Mouse (Mus musculus): ENCODE measurements around the gene Gm4131. TPM values are rescaled to one million over a fixed set of nuclear protein-coding genes. Genes with fewer than 3 reads are reported as not detected.
"Not testable (repeated sequence)": the region's sequence is repeated elsewhere in the genome, so short reads cannot be mapped to it uniquely, and the experiment has no call there.

Gene Gm4131
- 0.27 TPM in 1 of 2 replicates, not detected in the other for polyA plus RNA-seq (2016; fragmentation: Nextera tagmentation; extraction: Ambion mirVana)

DNA sequence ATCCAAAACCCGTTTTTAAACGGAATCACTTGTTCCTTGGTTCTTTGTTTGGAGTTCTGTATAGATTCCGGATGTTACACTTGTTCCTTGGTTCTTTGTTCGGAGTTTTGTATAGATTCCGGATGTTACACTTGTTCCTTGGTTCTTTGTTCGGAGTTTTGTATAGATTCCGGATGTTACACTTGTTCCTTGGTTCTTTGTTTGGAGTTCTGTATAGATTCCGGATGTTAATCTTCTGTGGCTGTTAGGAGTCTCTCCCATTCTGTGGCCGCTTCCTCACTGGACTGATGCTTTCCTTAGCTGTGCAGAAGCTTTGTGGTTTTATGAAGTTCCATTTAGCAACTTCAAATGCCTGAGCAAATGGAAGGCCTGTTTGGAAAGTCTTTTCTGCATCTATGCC lies at the start of gene Gm4131:
Gm4131 (minus strand) TSS at position 101 of the 400 bp plus-strand sequence.
- H3K9me3 ChIP-seq (replicated peaks); H3K4me3 ChIP-seq; H3K9ac ChIP-seq; H3K4me1 ChIP-seq; H3K4me2 ChIP-seq (replicated peaks); H3K27ac ChIP-seq; H3K27me3 ChIP-seq; ATAC-seq (ENCODE audit: low FRiP score); H3K36me3 ChIP-seq: not testable (repeated sequence)
- WGBS: 64% methylated on average over 9 of the region's 9 CpGs

DNA sequence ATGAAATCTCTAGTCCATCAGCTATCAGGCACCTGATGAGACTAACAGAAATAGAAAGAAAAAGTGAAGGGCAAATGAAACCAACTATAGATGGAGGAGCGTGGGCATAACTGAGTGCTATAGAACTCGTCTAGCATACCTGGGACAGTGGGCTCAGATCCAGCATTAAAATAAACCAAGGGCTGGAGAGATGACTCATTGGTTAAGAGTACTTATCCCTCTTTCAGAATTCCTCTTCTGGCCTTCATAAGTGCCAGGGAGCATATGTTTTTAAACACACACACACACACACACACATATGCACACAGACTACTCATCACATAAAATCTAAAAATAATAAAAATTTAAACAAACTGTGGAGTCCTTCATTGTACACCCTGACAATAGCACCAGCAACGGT lies 43.2 kb upstream of the Gm4131 start:
- Histone ChIP-seq H3K4me2 (replicated peaks) (no peak overlapping the region), H3K4me1 (no peaks in the 10 kb centered on the region), H3K27ac (no peak overlapping the region), H3K27me3 (no peaks in the 10 kb centered on the region), H3K4me3 (no peak overlapping the region), H3K36me3 (0 out of 2 replicates have a peak, but pooled peaks cover 3% of the 10 kb centered on the region), H3K9me3 (replicated peaks) (no peaks in the 10 kb centered on the region), H3K9ac (no peak overlapping the region)
- ATAC-seq (ENCODE audit: low FRiP score): no peak
- 78% methylated on average over 3 of the region's 3 CpGs for WGBS

DNA sequence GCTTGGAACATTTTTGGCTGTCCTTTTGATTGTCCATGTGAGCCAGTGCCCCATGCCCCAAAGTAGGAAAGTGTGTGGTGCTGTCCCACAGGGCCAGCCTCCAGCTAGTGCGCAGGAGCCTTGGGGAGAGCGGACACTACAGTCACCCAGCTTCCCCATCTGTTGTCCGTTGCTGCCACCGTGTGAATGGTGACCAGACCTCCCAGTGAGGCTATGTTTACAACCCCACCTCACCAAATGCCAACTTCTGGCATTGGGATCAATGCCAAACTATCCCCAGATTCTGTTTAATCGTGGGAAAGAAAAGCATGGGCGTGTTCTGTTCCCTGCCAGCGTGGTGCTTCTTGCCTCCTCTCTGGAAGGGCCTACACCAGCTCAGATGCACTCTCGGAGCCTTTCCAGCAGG lies 41.1 kb upstream of the Gm4131 start:
- H3K27me3 ChIP-seq: no peaks in the 10 kb centered on the region
- no peak for ATAC-seq (ENCODE audit: low FRiP score)
- H3K27ac ChIP-seq: no peak overlapping the region
- H3K9ac ChIP-seq: no peak overlapping the region
- H3K9me3 ChIP-seq (replicated peaks): no peaks in the 10 kb centered on the region
- H3K4me1 ChIP-seq: no peaks in the 10 kb centered on the region
- H3K4me2 ChIP-seq (replicated peaks): no peak overlapping the region
- 0 out of 2 replicates have a peak, but pooled peaks cover 3% of the 10 kb centered on the region for H3K36me3 ChIP-seq
- WGBS: 72% methylated on average over 8 of the region's 8 CpGs
- no peak overlapping the region for H3K4me3 ChIP-seq

DNA sequence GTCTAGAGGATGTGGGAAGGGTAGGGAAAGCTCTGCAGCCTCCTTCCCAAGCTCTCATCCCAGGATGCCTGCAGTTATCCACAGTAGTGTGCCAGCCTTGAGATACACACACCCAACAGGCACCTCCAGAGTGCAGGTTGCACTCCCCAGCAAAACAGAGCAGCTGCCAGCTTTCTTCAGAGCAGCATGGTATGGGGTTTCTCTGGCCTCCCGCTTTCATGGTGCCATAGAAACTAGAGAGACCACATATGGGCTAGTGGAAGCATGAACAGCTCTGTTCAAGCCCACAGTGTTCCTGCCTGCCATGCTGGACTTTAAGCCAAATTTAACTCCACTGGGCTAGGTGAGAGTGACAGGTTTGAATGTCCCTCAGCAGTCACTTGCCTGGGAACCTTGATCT lies 36.1 kb upstream of the Gm4131 start:
- no peak overlapping the region for H3K4me3 ChIP-seq
- no peaks in the 10 kb centered on the region for H3K27me3 ChIP-seq
- no peak overlapping the region for H3K9ac ChIP-seq
- 0 out of 2 replicates have a peak, but pooled peaks cover 3% of the 10 kb centered on the region for H3K36me3 ChIP-seq
- no peak for ATAC-seq (ENCODE audit: low FRiP score)
- H3K4me1 ChIP-seq: peaks cover 8% of the 10 kb centered on the region; the same call in 1 of the 2 replicates
- no peak overlapping the region for H3K4me2 ChIP-seq (replicated peaks)
- no peaks in the 10 kb centered on the region for H3K9me3 ChIP-seq (replicated peaks)
- WGBS: 94% methylated on average over 1 of the region's 1 CpGs
- no peak overlapping the region for H3K27ac ChIP-seq

DNA sequence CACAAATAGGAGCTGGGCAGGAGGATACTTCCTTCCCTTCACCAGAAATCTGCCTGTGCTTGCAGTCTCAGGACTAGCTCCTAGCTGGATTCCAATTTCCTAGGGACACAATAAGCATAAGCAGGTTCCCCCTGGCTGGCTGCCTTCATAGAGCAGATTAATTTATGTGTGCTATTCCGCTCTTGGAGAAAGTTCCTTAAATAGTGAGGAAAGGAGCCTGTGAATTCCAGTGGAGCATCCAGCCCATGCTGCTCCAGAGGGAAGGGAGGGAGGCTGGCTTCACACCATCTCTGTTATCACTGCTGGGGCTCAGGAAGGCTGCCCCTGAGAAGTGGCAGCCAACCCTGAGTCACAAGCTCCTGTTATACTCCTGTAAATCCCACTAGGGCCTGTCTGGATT lies 35.5 kb upstream of the Gm4131 start:
- no peaks in the 10 kb centered on the region for H3K27me3 ChIP-seq
- WGBS: 79% methylated on average over 1 of the region's 1 CpGs
- H3K4me2 ChIP-seq (replicated peaks): no peak overlapping the region
- H3K4me3 ChIP-seq: no peak overlapping the region
- no peak overlapping the region for H3K9ac ChIP-seq
- no peak for ATAC-seq (ENCODE audit: low FRiP score)
- peaks cover 8% of the 10 kb centered on the region; the same call in 1 of the 2 replicates for H3K4me1 ChIP-seq
- 0 out of 2 replicates have a peak, but pooled peaks cover 1% of the 10 kb centered on the region for H3K36me3 ChIP-seq
- no peaks in the 10 kb centered on the region for H3K9me3 ChIP-seq (replicated peaks)
- no peak overlapping the region for H3K27ac ChIP-seq

DNA sequence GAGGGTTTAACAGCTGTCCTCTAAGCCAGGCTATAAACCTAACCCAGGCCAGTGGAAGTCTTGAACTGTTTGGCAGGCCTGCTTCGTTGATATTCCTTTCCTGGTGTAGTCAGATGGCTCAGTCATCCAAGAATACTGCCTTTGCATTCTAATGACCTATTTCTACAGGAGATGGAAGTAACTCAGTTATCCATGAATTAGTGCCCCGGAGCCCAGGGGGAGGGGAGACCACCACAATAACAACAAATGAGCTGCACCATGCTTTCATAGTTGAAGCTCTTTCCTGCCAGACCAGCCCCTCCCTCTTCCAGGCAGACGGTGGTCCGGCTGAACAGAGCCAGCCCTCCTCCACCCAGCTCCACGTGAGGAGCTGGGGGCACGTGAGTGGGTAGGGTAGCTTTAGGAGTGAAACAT lies 33.4 kb upstream of the Gm4131 start:
- H3K36me3 ChIP-seq: no peaks in the 10 kb centered on the region
- H3K4me2 ChIP-seq (replicated peaks): no peak overlapping the region
- no peak overlapping the region for H3K4me3 ChIP-seq
- no peaks in the 10 kb centered on the region for H3K27me3 ChIP-seq
- peak overlapping the region; percentile 44; the same call in 1 of the 2 replicates for H3K27ac ChIP-seq
- ATAC-seq (ENCODE audit: low FRiP score): peak; percentile 85
- H3K4me1 ChIP-seq: peaks cover 8% of the 10 kb centered on the region; the same call in 1 of the 2 replicates
- no peaks in the 10 kb centered on the region for H3K9me3 ChIP-seq (replicated peaks)
- 40% methylated on average over 6 of the region's 6 CpGs for WGBS
- H3K9ac ChIP-seq: no peak overlapping the region

DNA sequence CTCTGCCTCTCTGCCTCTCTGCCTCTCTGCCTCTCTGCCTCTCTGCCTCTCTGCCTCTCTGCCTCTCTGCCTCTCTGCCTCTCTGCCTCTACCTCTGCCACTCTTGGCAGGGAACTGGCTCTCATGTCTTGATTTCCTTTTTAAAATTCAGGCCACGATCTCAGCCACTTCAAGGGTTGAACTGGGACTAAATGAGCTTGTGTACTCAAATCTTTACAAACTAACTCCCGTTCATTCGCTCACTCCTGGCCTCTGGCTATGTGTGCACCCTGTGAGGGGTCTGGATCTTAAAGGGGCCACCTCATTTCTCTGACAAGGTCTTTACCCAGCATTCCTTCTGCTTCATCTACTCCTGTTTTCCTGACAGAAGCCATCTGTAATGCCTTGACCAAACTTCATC lies 18.6 kb upstream of the Gm4131 start:
- Histone ChIP-seq H3K4me1 (peaks cover 41% of the 10 kb centered on the region), H3K9me3 (replicated peaks) (no peaks in the 10 kb centered on the region)

DNA sequence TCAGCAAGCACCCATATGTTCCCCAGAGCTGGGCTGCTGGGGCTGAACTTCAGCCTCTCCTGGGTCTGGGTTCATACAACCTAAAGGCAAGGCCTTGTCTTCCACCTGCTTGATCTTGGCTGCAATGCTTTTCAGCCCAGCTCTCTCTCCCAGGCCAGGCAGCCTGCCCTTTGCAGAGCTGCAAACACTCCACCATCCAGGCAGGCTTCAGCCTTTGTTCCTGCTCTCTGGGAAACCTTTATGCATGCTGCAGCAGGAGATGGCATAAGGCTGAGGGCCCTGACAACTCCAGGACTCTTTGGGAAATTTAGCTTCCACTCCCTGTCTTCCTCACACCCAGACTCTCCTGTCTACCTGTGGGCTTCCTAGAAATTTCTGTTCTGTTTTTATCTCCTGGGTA lies 17.9 kb upstream of the Gm4131 start:
- H3K27me3 ChIP-seq: no peaks in the 10 kb centered on the region
- H3K27ac ChIP-seq: peak overlapping the region; percentile 73
- peaks cover 41% of the 10 kb centered on the region for H3K4me1 ChIP-seq
- no peaks in the 10 kb centered on the region for H3K9me3 ChIP-seq (replicated peaks)
- H3K9ac ChIP-seq: 0 out of 2 replicates have a peak overlapping the region, but pooled peaks have one; percentile 23
- H3K4me3 ChIP-seq: no peak overlapping the region
- H3K36me3 ChIP-seq: no peaks in the 10 kb centered on the region
- no peak overlapping the region for H3K4me2 ChIP-seq (replicated peaks)
- ATAC-seq (ENCODE audit: low FRiP score): no peak

More for the DNA sequence above, 18.6 kb upstream of the Gm4131 start:
- ATAC-seq (ENCODE audit: low FRiP score): peak; percentile 84
- Histone ChIP-seq H3K27me3 (no peaks in the 10 kb centered on the region), H3K4me3 (no peak overlapping the region), H3K9ac (no peak overlapping the region), H3K27ac (peak overlapping the region; percentile 73), H3K4me2 (replicated peaks) (no peak overlapping the region), H3K36me3 (no peaks in the 10 kb centered on the region)
- WGBS: 12% methylated on average over 3 of the region's 3 CpGs

DNA sequence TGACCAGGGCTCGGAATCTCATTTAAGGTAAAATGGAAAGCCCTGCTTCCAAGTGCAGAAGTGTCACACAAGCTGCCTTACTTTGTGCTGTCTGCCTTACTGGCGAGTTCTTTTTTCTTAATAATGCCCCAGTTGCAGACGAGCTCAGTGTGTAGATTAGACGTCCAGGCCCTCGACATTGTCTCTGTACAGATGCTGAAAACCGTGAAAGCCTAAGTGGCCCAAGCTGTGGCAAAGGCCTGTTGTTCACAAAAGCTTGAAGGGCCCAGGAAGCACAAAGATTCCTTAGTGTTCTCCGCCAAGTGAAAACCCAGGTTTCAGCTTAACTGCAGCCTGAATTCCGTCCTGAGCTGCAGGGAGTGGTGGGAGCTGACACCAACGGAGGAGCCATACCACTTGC lies 15.0 kb upstream of the Gm4131 start:
- no peaks in the 10 kb centered on the region for H3K9me3 ChIP-seq (replicated peaks)
- no peaks in the 10 kb centered on the region for H3K27me3 ChIP-seq
- ATAC-seq (ENCODE audit: low FRiP score): no peak
- H3K36me3 ChIP-seq: no peaks in the 10 kb centered on the region
- H3K4me1 ChIP-seq: peaks cover 41% of the 10 kb centered on the region
- H3K4me3 ChIP-seq: no peak overlapping the region
- WGBS: 32% methylated on average over 9 of the region's 9 CpGs
- H3K27ac ChIP-seq: peak overlapping the region; percentile 52; the same call in 1 of the 2 replicates
- no peak overlapping the region for H3K9ac ChIP-seq
- H3K4me2 ChIP-seq (replicated peaks): no peak overlapping the region

DNA sequence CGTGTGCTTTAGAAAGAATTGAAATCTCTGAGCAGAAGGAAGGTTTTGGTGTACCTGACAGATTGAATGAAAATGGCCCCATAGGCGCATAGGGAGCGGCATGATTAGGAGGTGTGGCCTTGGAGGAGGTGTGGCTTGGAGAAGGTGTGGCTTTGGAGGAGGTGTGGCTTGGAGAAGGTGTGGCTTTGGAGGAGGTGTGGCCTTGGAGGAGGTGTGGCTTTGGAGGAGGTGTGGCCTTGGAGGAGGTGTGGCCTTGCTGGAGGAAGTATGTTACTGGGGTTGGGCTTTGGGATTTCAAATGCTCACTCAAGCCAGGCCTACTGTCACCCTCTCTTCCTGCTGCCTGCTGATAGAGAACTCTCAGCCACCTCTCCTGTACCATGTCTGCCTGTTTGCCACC lies 14.2 kb upstream of the Gm4131 start:
- Histone ChIP-seq H3K27me3 (no peaks in the 10 kb centered on the region), H3K4me1 (peaks cover 41% of the 10 kb centered on the region), H3K4me2 (replicated peaks) (no peak overlapping the region), H3K9me3 (replicated peaks) (no peaks in the 10 kb centered on the region), H3K27ac (no peak overlapping the region; the same call in 1 of the 2 replicates), H3K9ac (no peak overlapping the region), H3K36me3 (no peaks in the 10 kb centered on the region), H3K4me3 (no peak overlapping the region)
- WGBS: 83% methylated on average over 3 of the region's 3 CpGs
- no peak for ATAC-seq (ENCODE audit: low FRiP score)

DNA sequence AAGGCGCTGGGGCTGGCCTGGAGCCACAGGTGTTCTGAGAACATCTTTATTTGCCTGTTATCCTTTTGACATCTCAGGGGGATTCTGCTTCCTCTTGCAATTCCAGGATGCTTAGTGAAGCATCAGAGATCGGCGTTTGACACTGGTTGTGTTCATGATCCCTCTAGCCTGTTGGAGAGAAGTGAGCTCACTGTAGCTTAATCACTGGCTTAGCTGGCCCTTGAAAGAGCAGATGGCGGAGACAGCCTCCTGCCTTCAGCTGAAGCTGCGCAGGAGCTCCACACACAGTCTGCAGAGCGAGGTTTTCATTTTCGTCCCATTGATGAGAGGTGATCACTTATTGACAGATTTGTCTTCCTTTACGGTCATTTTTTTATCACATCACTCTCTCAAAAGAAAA lies 9.1 kb upstream of the Gm4131 start:
- H3K27ac ChIP-seq: no peak overlapping the region
- no peak overlapping the region for H3K9ac ChIP-seq
- no peaks in the 10 kb centered on the region for H3K27me3 ChIP-seq
- no peaks in the 10 kb centered on the region for H3K36me3 ChIP-seq
- peaks cover 6% of the 10 kb centered on the region for H3K4me1 ChIP-seq
- H3K9me3 ChIP-seq (replicated peaks): no peaks in the 10 kb centered on the region
- 70% methylated on average over 8 of the region's 8 CpGs for WGBS
- H3K4me3 ChIP-seq: no peak overlapping the region
- H3K4me2 ChIP-seq (replicated peaks): no peak overlapping the region
- ATAC-seq (ENCODE audit: low FRiP score): no peak

DNA sequence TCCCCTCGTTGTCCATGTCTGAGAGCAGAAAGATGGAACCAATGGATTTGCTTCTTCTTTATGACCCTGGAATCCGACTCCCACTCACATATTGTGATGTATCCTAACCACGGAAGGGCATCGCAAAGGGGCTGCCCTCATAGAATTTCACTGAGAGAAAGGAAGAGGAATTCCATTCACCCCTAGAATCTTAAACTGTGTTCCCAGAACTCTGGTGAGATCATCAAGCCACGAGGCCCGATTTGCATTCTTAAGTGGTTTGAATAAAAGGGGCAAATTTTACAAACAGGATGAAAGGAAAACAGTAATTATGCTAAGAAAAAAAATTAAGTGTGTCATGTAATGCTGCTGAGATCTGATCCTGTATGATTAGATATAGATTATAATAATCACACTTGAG lies 8.2 kb upstream of the Gm4131 start:
- ATAC-seq (ENCODE audit: low FRiP score): no peak
- Histone ChIP-seq H3K27me3 (no peaks in the 10 kb centered on the region), H3K4me2 (replicated peaks) (no peak overlapping the region), H3K9me3 (replicated peaks) (no peaks in the 10 kb centered on the region), H3K36me3 (no peaks in the 10 kb centered on the region), H3K27ac (no peak overlapping the region), H3K9ac (no peak overlapping the region), H3K4me3 (no peak overlapping the region), H3K4me1 (peaks cover 6% of the 10 kb centered on the region)
- 54% methylated on average over 6 of the region's 6 CpGs for WGBS

DNA sequence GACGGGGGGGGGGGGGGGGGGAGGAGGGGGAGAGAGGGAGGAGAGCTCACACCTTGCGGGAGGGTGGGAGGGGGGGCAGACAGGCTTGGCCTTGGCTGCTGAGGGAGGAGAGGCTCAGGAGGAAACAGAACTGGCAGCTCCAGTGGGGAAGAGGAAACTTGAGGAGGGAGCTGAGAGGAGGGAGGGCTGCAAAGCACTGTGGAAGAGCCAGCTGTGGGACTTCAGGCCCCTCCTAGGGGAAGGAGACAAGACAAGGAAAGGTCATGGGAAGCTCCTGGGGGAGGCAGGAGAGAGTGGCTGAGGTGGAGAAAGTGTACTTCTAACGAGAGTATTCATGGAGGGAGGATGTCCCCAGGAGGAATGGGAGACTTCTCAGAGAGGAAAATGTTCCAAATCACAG lies 6.7 kb upstream of the Gm4131 start:
- H3K27ac ChIP-seq: no peak overlapping the region
- no peak for ATAC-seq (ENCODE audit: low FRiP score)
- no peak overlapping the region for H3K4me2 ChIP-seq (replicated peaks)
- H3K4me1 ChIP-seq: peaks cover 6% of the 10 kb centered on the region
- no peaks in the 10 kb centered on the region for H3K27me3 ChIP-seq
- no peak overlapping the region for H3K9ac ChIP-seq
- WGBS: 0% methylated on average over 1 of the region's 3 CpGs
- H3K9me3 ChIP-seq (replicated peaks): no peaks in the 10 kb centered on the region
- H3K4me3 ChIP-seq: no peak overlapping the region
- H3K36me3 ChIP-seq: no peaks in the 10 kb centered on the region
